Mouse (Mus musculus) adrenal gland, postnatal 14 days (tissue): ENCODE data around the gene Olah. TPM values are rescaled to one million over a fixed set of nuclear protein-coding genes. Genes with fewer than 3 reads are reported as not detected.
"Not testable (repeated sequence)": the region's sequence is repeated elsewhere in the genome, so short reads cannot be mapped to it uniquely, and the experiment has no call there.

ENCODE experiments used
- DNase-seq: peaks from one replicate; pipeline ENCODE4 v3.0.0; 2021; ENCODE audit warnings: mixed read lengths
- long read RNA-seq, 2 experiments: library from polyadenylated mRNA; stranded (forward); transcript quantifications; one replicate each; pipeline ENCODE4 v2.0.0; 2021
- total RNA-seq: library from RNA; stranded (reverse); gene quantifications from 2 replicates; pipeline ENCODE4 v1.2.3, GENCODE M21; 2021

The Olah gene
- not detected in 2 replicates for total RNA-seq
- long read RNA-seq, experiment 1: 0 reads
- long read RNA-seq, experiment 2, partial matches to known transcripts: 0 of 1 reads
- long read RNA-seq, experiment 2, other reads (novel, unspliced or antisense): 1 of 1 reads

GRCm38 (mm10) chr2:3397110-3397509 is at the start of gene Olah:
Olah (minus strand) TSS chr2:3397210.
- not testable (repeated sequence) for DNase-seq

GRCm38 (mm10) chr2:3445984-3446383 is 49.0 kb upstream of the Olah start:
- no peak for DNase-seq

- no peak for DNase-seq
These were observed 47.2 kb upstream of the Olah start for GRCm38 (mm10) chr2:3444206-3444605.

- DNase-seq: no peak
These were observed 40.9 kb upstream of the Olah start for GRCm38 (mm10) chr2:3437956-3438355.

GRCm38 (mm10) chr2:3435369-3436061 is 38.5 kb upstream of the Olah start:
- DNase-seq: no peak

GRCm38 (mm10) chr2:3430956-3431355 is 33.9 kb upstream of the Olah start:
- DNase-seq: no peak

GRCm38 (mm10) chr2:3424579-3424910 is 27.5 kb upstream of the Olah start:
- no peak for DNase-seq

GRCm38 (mm10) chr2:3423841-3424578 is 27.0 kb upstream of the Olah start, which contains the start of gene Dclre1c:
Dclre1c (plus strand) TSS chr2:3424131.
- peak; percentile 94 for DNase-seq

GRCm38 (mm10) chr2:3422548-3422947 is 25.5 kb upstream of the Olah start, which contains the start of gene Meig1:
Meig1 (minus strand) TSS chr2:3422648.
- no peak for DNase-seq

GRCm38 (mm10) chr2:3420157-3420556 is 23.1 kb upstream of the Olah start:
- DNase-seq: no peak

GRCm38 (mm10) chr2:3418883-3419431 is 21.9 kb upstream of the Olah start:
- DNase-seq: peak; percentile 98

- no peak for DNase-seq
These were observed 18.7 kb upstream of the Olah start for GRCm38 (mm10) chr2:3415676-3416075.

GRCm38 (mm10) chr2:3414241-3414640 is 17.2 kb upstream of the Olah start:
- DNase-seq: peak; percentile 81

- no peak for DNase-seq
These were observed 10.7 kb upstream of the Olah start for GRCm38 (mm10) chr2:3407756-3408155.

- DNase-seq: no peak
These were observed 9.0 kb upstream of the Olah start for GRCm38 (mm10) chr2:3405981-3406380.

- no peak for DNase-seq
These were observed 5.1 kb downstream of the Olah start for GRCm38 (mm10) chr2:3391945-3392344.

- no peak for DNase-seq
These were observed 9.7 kb downstream of the Olah start for GRCm38 (mm10) chr2:3387105-3387860.

GRCm38 (mm10) chr2:3365127-3365526 is 31.9 kb downstream of the Olah start:
- no peak for DNase-seq

GRCm38 (mm10) chr2:3361067-3361466 is 35.9 kb downstream of the Olah start:
- no peak for DNase-seq

GRCm38 (mm10) chr2:3357887-3358286 is 39.1 kb downstream of the Olah start:
- DNase-seq: no peak

GRCm38 (mm10) chr2:3356311-3356710 is 40.7 kb downstream of the Olah start:
- DNase-seq: no peak

- no peak for DNase-seq
These were observed 41.2 kb downstream of the Olah start for GRCm38 (mm10) chr2:3355793-3356192.
